Mouse (Mus musculus) midbrain, embryonic 15.5 days (tissue): Measurements from ENCODE around the gene Slc12a5. TPM values are rescaled to one million over a fixed set of nuclear protein-coding genes. Genes with fewer than 3 reads are reported as not detected.

Experiments used
- ATAC-seq: fragments of 200-750 bp; cut with Nextera tagmentation; replicated peaks from 2 replicates; pipeline ENCODE4 v1.8.0; 2017; ENCODE audit warnings: moderate TSS enrichment
- H3K27ac ChIP-seq: fragments of 300-500 bp; sonication (generic); 2 replicates; pipeline ENCODE4 v1.5.1; 2015; ENCODE audit warnings: mild to moderate bottlenecking, inconsistent platforms
- H3K27me3 ChIP-seq: fragments of 300-500 bp; sonication (generic); replicated peaks from 2 replicates; pipeline ENCODE4 v1.6.1; 2015; ENCODE audit warnings: inconsistent platforms
- H3K36me3 ChIP-seq: fragments of 300-500 bp; sonication (generic); replicated peaks from 2 replicates; pipeline ENCODE4 v1.6.1; 2015; ENCODE audit warnings: inconsistent platforms
- H3K4me1 ChIP-seq: fragments of 300-500 bp; sonication (generic); 2 replicates; pipeline ENCODE4 v1.6.1; 2015; ENCODE audit warnings: inconsistent platforms
- H3K4me2 ChIP-seq: fragments of 300-500 bp; sonication (generic); 2 replicates; pipeline ENCODE4 v1.6.1; 2015; ENCODE audit warnings: inconsistent platforms, mild to moderate bottlenecking, moderate library complexity
- H3K4me3 ChIP-seq: fragments of 300-500 bp; sonication (generic); 2 replicates; pipeline ENCODE4 v1.5.1; 2015; ENCODE audit warnings: mild to moderate bottlenecking, inconsistent platforms
- H3K9ac ChIP-seq: fragments of 300-500 bp; sonication (generic); 2 replicates; pipeline ENCODE4 v1.6.1; 2015; ENCODE audit warnings: mild to moderate bottlenecking, inconsistent platforms
- H3K9me3 ChIP-seq: fragments of 300-500 bp; sonication (generic); 2 replicates; pipeline ENCODE4 v1.6.1; 2016; ENCODE audit warnings: inconsistent platforms
- WGBS: fragments of 180-500 bp; shearing (Covaris S2); methylation state at CpG from one replicate; pipeline ENCODE4 v1.1.7; 2015; ENCODE audit warnings: mixed read lengths; 5-methylcytosine and 5-hydroxymethylcytosine counted together
- polyA plus RNA-seq: library from polyadenylated mRNA; unstranded; fragments of >200 nt; fragmentation: Nextera tagmentation; extraction: Ambion mirVana; gene quantifications from 2 replicates; pipeline ENCODE4 v1.2.1, GENCODE M21; 2015

Gene Slc12a5
- polyA plus RNA-seq, 1 experiment from 2014 or later = 63.8 TPM

GRCm38 (mm10) chr2:164930706-164931581, 29.7 kb upstream of the Slc12a5 start:
- Histone ChIP-seq H3K9ac (no peak overlapping the region), H3K4me3 (no peak overlapping the region), H3K4me2 (no peak overlapping the region), H3K4me1 (no peaks in the 10 kb centered on the region), H3K27me3 (peaks cover 6% of the 10 kb centered on the region; the same call in 1 of the 2 replicates), H3K9me3 (no peaks in the 10 kb centered on the region), H3K36me3 (no peaks in the 10 kb centered on the region), H3K27ac (no peak overlapping the region)
- no peak for ATAC-seq
- 75% methylated on average over 11 of the region's 11 CpGs for WGBS

GRCm38 (mm10) chr2:164933534-164933933, 27.1 kb upstream of the Slc12a5 start:
- H3K9ac ChIP-seq = no peak overlapping the region
- ATAC-seq = no peak

GRCm38 (mm10) chr2:164935991-164936390, 24.6 kb upstream of the Slc12a5 start:
- Histone ChIP-seq H3K9ac (no peak overlapping the region), H3K36me3 (no peaks in the 10 kb centered on the region), H3K4me1 (peaks cover 26% of the 10 kb centered on the region), H3K4me2 (no peak overlapping the region), H3K27ac (no peak overlapping the region), H3K27me3 (peaks cover 6% of the 10 kb centered on the region; the same call in 1 of the 2 replicates), H3K9me3 (no peaks in the 10 kb centered on the region), H3K4me3 (no peak overlapping the region)
- WGBS = 80% methylated on average over 4 of the region's 4 CpGs
- ATAC-seq = no peak

More at GRCm38 (mm10) chr2:164933534-164933933, 27.1 kb upstream of the Slc12a5 start:
- 42% methylated on average over 9 of the region's 10 CpGs for WGBS
- no peak overlapping the region for H3K27ac ChIP-seq
- peaks cover 5% of the 10 kb centered on the region for H3K4me1 ChIP-seq
- H3K4me2 ChIP-seq = no peak overlapping the region
- no peaks in the 10 kb centered on the region for H3K36me3 ChIP-seq
- H3K4me3 ChIP-seq = no peak overlapping the region
- peaks cover 6% of the 10 kb centered on the region; the same call in 1 of the 2 replicates for H3K27me3 ChIP-seq
- H3K9me3 ChIP-seq = no peaks in the 10 kb centered on the region

GRCm38 (mm10) chr2:164938146-164939091, 22.2 kb upstream of the Slc12a5 start:
- Histone ChIP-seq H3K36me3 (no peaks in the 10 kb centered on the region), H3K27ac (peak overlapping the region; percentile 78), H3K9ac (peak overlapping the region; percentile 21), H3K9me3 (no peaks in the 10 kb centered on the region), H3K4me2 (peak overlapping the region; percentile 57), H3K4me3 (peak overlapping the region; percentile 33), H3K4me1 (peaks cover 26% of the 10 kb centered on the region), H3K27me3 (peaks cover 6% of the 10 kb centered on the region; the same call in 1 of the 2 replicates)
- peak; percentile 92 for ATAC-seq
- 2% methylated on average over 39 of the region's 39 CpGs for WGBS

GRCm38 (mm10) chr2:164939106-164939505, 21.5 kb upstream of the Slc12a5 start:
- no peaks in the 10 kb centered on the region for H3K9me3 ChIP-seq
- no peaks in the 10 kb centered on the region for H3K36me3 ChIP-seq
- 0 out of 2 replicates have a peak, but pooled peaks cover 5% of the 10 kb centered on the region for H3K27me3 ChIP-seq
- H3K4me2 ChIP-seq = peak overlapping the region; percentile 57
- H3K9ac ChIP-seq = peak overlapping the region; percentile 21; the same call in 1 of the 2 replicates
- ATAC-seq = peak; percentile 74
- H3K4me3 ChIP-seq = peak overlapping the region; percentile 33
- H3K27ac ChIP-seq = peak overlapping the region; percentile 78
- peaks cover 26% of the 10 kb centered on the region for H3K4me1 ChIP-seq
- under 1% methylated on average over 11 of the region's 11 CpGs for WGBS

- WGBS = 32% methylated on average over 10 of the region's 10 CpGs
- H3K27me3 ChIP-seq = 0 out of 2 replicates have a peak, but pooled peaks cover 5% of the 10 kb centered on the region
- ATAC-seq = no peak
- H3K4me3 ChIP-seq = no peak within 1 kb of the TSS
- H3K9ac ChIP-seq = no peak within 1 kb of the TSS
- H3K9me3 ChIP-seq = no peaks in the 10 kb centered on the region
- peak within 1 kb of the TSS; percentile 78 for H3K27ac ChIP-seq
- H3K36me3 ChIP-seq = no peaks in the 10 kb centered on the region
- H3K4me2 ChIP-seq = peak within 1 kb of the TSS; percentile 57
- H3K4me1 ChIP-seq = peaks cover 26% of the 10 kb centered on the region
These were observed 20.3 kb upstream of the Slc12a5 start, which contains the start of gene Mmp9 for GRCm38 (mm10) chr2:164940140-164940830. Gene Mmp9 (plus strand): TSS chr2:164940780.

- peaks cover 12% of the 10 kb centered on the region for H3K27me3 ChIP-seq
- no peak overlapping the region for H3K4me3 ChIP-seq
- H3K36me3 ChIP-seq = no peaks in the 10 kb centered on the region
- no peak overlapping the region for H3K4me2 ChIP-seq
- no peak for ATAC-seq
- H3K9me3 ChIP-seq = no peaks in the 10 kb centered on the region
- 14% methylated on average over 5 of the region's 5 CpGs for WGBS
- H3K27ac ChIP-seq = no peak overlapping the region
- H3K4me1 ChIP-seq = peaks cover 26% of the 10 kb centered on the region
- no peak overlapping the region for H3K9ac ChIP-seq
These were observed 17.8 kb upstream of the Slc12a5 start for GRCm38 (mm10) chr2:164942692-164943290.

- Histone ChIP-seq H3K36me3 (no peaks in the 10 kb centered on the region), H3K4me3 (no peak overlapping the region), H3K27ac (no peak overlapping the region), H3K9ac (no peak overlapping the region), H3K4me2 (no peak overlapping the region), H3K9me3 (no peaks in the 10 kb centered on the region), H3K4me1 (peaks cover 14% of the 10 kb centered on the region; the same call in 1 of the 2 replicates), H3K27me3 (peaks cover 46% of the 10 kb centered on the region)
- 27% methylated on average over 4 of the region's 4 CpGs for WGBS
- no peak for ATAC-seq
These were observed 13.1 kb upstream of the Slc12a5 start for GRCm38 (mm10) chr2:164947506-164947905.

- Histone ChIP-seq H3K4me1 (peaks cover 15% of the 10 kb centered on the region), H3K4me2 (no peak overlapping the region), H3K27ac (no peak overlapping the region), H3K36me3 (no peaks in the 10 kb centered on the region), H3K9me3 (no peaks in the 10 kb centered on the region), H3K27me3 (peaks cover 49% of the 10 kb centered on the region), H3K4me3 (no peak overlapping the region), H3K9ac (no peak overlapping the region)
- 13% methylated on average over 7 of the region's 7 CpGs for WGBS
- no peak for ATAC-seq
These were observed 12.7 kb upstream of the Slc12a5 start for GRCm38 (mm10) chr2:164947930-164948329.

GRCm38 (mm10) chr2:164948962-164949361, 11.6 kb upstream of the Slc12a5 start:
- Histone ChIP-seq H3K4me3 (peak overlapping the region; percentile 10), H3K4me2 (peak overlapping the region; percentile 36), H3K9ac (no peak overlapping the region), H3K4me1 (peaks cover 22% of the 10 kb centered on the region), H3K9me3 (no peaks in the 10 kb centered on the region), H3K27me3 (peaks cover 51% of the 10 kb centered on the region), H3K36me3 (no peaks in the 10 kb centered on the region), H3K27ac (no peak overlapping the region)
- ATAC-seq = no peak
- WGBS = 5% methylated on average over 25 of the region's 25 CpGs

- Histone ChIP-seq H3K9me3 (no peaks in the 10 kb centered on the region), H3K27ac (no peak overlapping the region), H3K9ac (no peak overlapping the region), H3K4me3 (no peak overlapping the region), H3K36me3 (no peaks in the 10 kb centered on the region), H3K4me2 (no peak overlapping the region), H3K4me1 (peaks cover 22% of the 10 kb centered on the region), H3K27me3 (peaks cover 57% of the 10 kb centered on the region)
- ATAC-seq = no peak
- 28% methylated on average over 13 of the region's 13 CpGs for WGBS
These were observed 10.1 kb upstream of the Slc12a5 start for GRCm38 (mm10) chr2:164950501-164950900.
